Mouse (Mus musculus) right cerebral cortex, postnatal 25 days (tissue): Measurements from ENCODE around the gene Slc46a1.

ENCODE experiments used
- DNase-seq: peaks from one replicate; pipeline ENCODE4 v3.0.0; 2022

Gene Slc46a1

DNA sequence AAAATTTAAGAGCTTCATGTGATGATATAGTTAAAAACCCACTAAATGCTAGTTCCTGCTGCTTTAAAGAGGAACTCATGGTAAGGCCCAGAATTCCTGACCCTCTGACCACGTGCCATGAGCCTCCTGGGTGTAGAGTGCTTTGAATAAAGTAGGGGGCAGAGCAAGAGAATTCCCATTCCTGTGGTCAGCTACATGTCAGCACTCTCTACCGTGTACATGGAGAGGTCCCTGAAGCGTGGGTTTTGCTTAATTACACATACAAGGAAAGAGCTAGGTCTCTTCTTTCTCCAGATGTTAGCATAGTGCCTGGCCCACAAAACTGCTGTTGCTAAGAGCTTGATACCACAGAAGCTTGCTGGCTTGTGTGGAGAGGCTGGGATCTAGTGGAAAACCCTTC lies 39.9 kb downstream of the Slc46a1 start:
- no peak for DNase-seq

DNA sequence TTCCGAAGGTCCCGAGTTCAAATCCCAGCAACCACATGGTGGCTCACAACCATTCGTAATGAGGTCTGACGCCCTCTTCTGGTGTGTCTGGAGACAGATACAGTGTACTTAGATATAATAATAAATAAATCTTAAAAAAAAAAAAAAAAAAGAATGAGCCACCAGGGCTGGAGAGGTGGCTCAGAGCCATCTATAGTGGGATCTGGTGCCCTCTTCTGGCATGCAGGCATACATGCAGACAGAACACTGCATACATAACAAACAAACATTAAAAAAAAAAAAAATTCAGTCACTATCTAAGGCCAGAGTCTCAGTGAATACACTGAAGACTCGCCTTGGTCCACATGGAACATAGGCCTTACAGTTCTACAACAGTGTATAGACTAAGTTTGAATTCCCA lies 43.7 kb downstream of the Slc46a1 start:
- no peak for DNase-seq

DNA sequence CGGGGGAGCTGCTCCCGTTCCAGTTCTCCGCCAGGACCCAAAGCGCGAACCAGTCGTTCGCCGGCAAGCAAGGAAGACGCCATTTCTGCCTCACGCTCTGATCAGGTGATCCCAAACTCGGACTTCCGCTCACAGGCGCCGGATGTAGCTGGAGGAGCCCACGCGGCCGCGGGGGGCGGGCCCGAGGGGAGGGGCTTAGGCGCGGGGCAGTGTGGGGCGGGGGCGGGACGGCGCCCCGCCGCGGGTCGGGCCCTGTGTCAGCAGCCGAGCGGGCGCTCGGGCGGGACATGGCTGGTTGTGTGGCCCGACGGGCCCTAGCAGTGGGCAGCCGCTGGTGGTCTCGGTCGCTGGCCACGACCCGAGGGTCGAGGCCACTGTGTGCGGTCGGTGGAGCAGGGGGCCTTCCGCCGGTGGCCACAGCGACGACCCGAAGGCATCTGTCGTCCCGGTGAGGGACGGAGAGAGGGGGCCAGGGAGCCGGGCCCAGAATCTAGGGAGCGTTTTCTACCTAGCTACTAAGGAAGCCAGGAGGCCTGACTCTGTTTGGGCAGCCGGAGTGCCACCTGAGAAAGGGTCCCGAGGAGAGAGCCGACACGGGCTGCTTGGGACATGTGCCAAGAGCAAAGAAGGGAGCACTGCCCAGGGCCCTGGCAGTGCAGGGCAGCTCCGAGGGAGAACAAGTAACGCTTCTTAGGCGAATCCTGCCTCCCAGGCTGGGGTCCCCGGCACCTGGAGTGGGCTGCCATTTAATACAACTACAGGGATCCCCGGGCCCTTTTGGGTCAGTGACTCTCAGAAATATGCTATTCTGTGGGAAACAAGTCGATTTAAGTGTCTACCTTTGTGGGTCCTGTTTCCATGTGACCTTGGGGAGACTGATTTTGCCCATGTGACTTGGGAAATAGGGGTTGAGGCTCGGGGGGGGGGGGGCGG lies 46.8 kb downstream of the Slc46a1 start, which contains the start of the genes Tmem199 and Poldip2:
Tmem199 (minus strand) TSS at position 148 of the 933 bp plus-strand sequence.
Poldip2 (plus strand) TSS at position 169 of the 933 bp plus-strand sequence.
- peak; percentile 88 for DNase-seq

DNA sequence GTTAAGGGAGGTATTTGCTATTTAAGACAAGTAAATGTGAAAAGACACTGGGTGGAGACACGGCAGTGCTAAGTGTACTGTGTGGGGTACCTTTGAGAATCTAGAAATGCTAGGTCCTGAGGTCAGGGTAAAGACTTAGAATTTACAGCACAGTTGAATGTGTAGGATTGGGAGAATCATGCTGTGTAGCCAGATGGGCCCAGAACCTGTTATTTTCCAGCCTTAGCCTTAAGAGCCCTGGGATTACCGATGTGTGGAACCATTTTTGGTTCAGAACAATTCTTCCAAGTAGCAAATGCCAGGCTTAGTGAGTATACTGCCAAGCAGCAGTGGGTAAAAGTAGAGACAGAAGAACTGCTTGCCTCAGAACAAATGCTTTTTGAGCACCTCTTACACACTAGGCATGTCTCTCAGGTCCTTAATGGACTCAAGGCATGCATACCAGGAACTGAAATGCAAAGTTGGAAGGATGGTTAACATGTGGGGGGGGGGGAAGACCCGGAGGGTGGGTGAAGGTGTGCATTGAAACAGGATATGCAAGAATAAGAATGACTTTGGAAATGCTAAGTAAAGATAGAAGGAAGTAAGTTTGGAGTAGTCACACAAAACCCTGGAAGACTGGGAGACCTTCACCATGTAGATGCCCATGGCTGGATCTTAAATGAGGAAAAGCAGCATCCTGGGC lies 47.8 kb downstream of the Slc46a1 start:
- DNase-seq, result no peak

DNA sequence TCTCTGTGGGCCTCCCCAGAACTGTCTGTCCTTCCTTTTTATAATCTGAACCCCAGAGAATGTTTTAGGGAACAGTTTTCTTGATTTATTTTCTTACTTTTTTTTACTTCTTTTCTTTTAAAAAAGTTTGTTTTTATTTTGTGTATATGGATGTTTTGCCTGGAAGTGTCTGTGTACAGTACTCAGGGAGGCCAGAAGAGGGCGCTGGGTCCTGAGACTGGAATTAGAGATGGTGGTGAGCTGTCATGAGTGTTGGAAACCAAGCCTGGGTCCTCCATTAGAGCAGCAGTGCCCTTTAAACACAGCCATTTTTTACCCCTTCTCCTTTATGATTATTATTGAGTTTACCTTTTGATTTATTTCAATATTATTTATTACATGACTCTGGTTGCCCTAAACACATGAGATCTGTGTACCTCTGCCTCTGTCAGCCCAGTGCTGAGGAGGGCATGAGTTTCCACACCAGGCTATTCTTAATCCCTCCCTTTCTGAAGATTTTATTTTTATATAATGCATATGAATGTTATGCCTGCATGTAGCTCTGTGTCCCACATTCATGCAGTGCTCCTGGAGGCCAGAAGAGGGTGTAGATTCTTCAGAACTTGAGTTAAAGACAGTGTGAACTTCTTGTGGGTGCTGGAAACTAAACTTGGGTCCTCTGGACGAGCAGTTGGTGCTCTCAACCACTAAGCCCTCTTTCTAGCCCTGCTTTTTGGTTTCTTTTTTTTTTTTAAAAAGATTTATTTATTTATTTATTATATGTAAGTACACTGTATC lies 50.2 kb downstream of the Slc46a1 start:
- no peak for DNase-seq

DNA sequence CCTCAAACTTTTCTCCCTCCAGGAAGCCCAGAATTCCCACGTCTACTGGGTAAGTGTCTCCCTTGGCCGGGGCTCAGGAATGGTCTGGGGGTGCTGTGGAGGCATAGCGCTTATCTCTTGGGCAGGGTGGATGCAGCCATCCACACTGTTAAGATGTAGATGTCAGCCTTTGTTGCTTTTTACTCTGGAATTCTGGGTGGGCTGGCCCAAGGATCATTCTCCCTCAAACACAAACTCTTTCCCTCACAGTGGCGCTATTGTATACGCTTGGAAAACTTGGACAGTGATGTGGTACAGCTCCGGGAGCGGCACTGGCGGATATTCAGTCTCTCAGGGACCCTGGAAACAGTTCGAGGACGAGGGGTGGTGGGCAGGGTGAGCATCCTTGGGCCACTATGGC lies 53.4 kb downstream of the Slc46a1 start:
- DNase-seq, result no peak
